Mouse (Mus musculus) embryonic facial prominence, embryonic 11.5 days (tissue): Measurements from ENCODE around the gene Skor1. TPM values are rescaled to one million over a fixed set of nuclear protein-coding genes. Genes with fewer than 3 reads are reported as not detected.

ENCODE experiments used
- ATAC-seq: fragments of 200-750 bp; cut with Nextera tagmentation; replicated peaks from 2 replicates; pipeline ENCODE4 v1.8.0; 2017; ENCODE audit warnings: low read depth; ENCODE audit not compliant: insufficient number of reproducible peaks, low FRiP score, low TSS enrichment
- DNase-seq: peaks from one replicate; pipeline ENCODE4 v3.0.0-alpha.2; 2015; ENCODE audit warnings: low spot score
- H3K27ac ChIP-seq: fragments of 300-500 bp; sonication (generic); replicated peaks from 2 replicates; pipeline ENCODE4 v1.5.1; 2014; ENCODE audit warnings: mild to moderate bottlenecking, low read depth, low read length, control low read depth
- H3K27me3 ChIP-seq: fragments of 300-500 bp; sonication (generic); 2 replicates; pipeline ENCODE4 v1.6.1; 2014; ENCODE audit warnings: mild to moderate bottlenecking, low read length, moderate library complexity, mixed read lengths; ENCODE audit not compliant: control insufficient read depth, insufficient read depth
- H3K36me3 ChIP-seq: fragments of 300-500 bp; sonication (generic); replicated peaks from 2 replicates; pipeline ENCODE4 v1.6.1; 2014; ENCODE audit warnings: low read depth, mild to moderate bottlenecking, low read length, moderate library complexity, mixed read lengths; ENCODE audit not compliant: control insufficient read depth, insufficient read depth
- H3K4me1 ChIP-seq: fragments of 300-500 bp; sonication (generic); 2 replicates; pipeline ENCODE4 v1.6.1; 2014; ENCODE audit warnings: low read length, mixed read lengths; ENCODE audit not compliant: control insufficient read depth, insufficient read depth
- H3K4me2 ChIP-seq: fragments of 300-500 bp; sonication (generic); 2 replicates; pipeline ENCODE4 v1.6.1; 2014; ENCODE audit warnings: low read depth, mild to moderate bottlenecking, control low read depth, low read length, moderate library complexity
- H3K4me3 ChIP-seq: fragments of 300-500 bp; sonication (generic); 2 replicates; pipeline ENCODE4 v1.5.1; 2014; ENCODE audit warnings: low read depth, low read length, control low read depth
- H3K9ac ChIP-seq: fragments of 300-500 bp; sonication (generic); replicated peaks from 2 replicates; pipeline ENCODE4 v1.6.1; 2014; ENCODE audit warnings: mild to moderate bottlenecking, control low read depth, low read length
- H3K9me3 ChIP-seq: fragments of 300-500 bp; sonication (generic); replicated peaks from 2 replicates; pipeline ENCODE4 v1.6.1; 2016; ENCODE audit warnings: mild to moderate bottlenecking, low read length, inconsistent platforms, mixed read lengths; ENCODE audit not compliant: control insufficient read depth
- WGBS: fragments of 180-500 bp; shearing (Covaris S2); extraction: QIAGEN DNeasy Blood & Tissue Kit; methylation state at CpG from one replicate; pipeline ENCODE4 v1.1.7; 2014; 5-methylcytosine and 5-hydroxymethylcytosine counted together
- polyA plus RNA-seq: library from polyadenylated mRNA; unstranded; fragments of >200 nt; fragmentation: Nextera tagmentation; extraction: Ambion mirVana; gene quantifications from 2 replicates; pipeline ENCODE4 v1.2.1, GENCODE M21; 2014

The Skor1 gene
- polyA plus RNA-seq, 1 experiment from 2014 or later: 0.17 TPM

DNA sequence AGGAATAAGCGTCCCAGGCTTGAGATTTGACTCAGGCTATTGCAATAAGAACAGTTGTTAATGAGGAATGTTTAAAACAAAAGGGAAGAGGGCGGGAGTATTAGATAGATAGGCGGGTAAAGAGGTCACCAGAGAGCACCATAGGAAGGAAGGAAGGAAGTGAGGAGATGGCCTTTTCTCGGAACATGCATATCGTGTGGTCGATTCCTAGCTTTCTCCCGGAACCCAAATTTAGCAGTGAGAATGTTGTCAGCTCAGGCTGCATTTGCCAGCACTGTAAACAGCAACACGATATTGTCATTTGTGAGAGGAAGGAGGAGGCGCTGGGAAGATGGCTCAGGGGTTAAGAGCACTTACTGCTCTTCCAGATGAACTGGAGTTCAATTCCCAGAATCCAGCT, 24.2 kb downstream of the Skor1 start:
- Histone ChIP-seq H3K9ac (no peak overlapping the region), H3K9me3 (no peaks in the 10 kb centered on the region), H3K27ac (no peak overlapping the region), H3K36me3 (no peaks in the 10 kb centered on the region), H3K4me2 (no peak overlapping the region), H3K27me3 (no peaks in the 10 kb centered on the region), H3K4me3 (no peak overlapping the region), H3K4me1 (no peaks in the 10 kb centered on the region)
- ATAC-seq (no peak), DNase-seq (no peak)
- WGBS: 46% methylated on average over 9 of the region's 9 CpGs

DNA sequence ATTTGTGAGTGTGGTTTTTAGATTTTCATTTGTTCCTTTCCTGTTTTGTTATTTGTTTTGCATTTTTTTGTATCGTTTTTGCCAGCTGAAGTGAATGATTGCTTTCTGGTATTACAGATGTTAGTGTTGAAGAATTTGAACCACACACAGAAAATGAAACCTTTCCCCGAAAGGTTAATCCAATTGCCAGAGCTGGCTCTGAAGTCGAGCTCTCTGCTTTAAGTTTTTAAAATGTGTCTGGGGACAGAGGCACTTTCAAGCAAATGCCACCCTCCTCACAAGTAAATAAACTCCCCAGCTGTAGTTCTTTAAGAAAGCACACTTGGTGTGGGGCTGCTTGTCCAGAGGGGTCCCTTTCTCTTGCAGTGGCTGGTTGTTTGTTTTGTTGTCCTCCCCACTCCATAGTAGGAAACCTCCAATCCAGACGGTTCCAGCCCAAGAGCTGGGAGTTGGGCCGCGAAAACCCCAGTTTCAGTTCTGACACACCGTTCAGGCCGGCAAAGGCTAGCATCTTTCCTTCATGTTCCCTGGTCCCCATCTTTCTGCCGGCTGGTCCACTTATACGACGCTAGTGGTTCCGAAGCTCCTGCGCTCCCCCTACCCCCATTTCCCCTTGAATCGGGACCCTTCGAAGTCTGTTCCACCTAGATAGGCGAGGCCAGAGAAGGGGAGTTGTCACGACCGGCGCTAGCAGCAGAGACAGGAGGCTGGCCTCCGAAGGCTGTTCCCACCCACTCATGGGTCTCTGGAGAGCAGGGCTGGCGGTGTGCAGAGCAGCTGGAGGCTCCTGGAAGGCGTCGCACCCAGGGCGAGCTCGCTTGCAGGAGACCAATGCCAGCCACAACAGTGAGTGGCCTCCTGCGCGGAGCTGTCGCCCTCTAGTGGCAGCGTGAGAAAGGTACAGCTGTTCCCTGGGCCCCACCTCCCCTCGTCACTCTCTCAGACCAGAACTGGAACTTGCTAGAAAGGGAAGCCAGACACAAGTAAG, 25.0 kb downstream of the Skor1 start:
- H3K27me3 ChIP-seq: no peaks in the 10 kb centered on the region
- H3K36me3 ChIP-seq: no peaks in the 10 kb centered on the region
- H3K9ac ChIP-seq: peak overlapping the region; percentile 53
- 5% methylated on average over 30 of the region's 30 CpGs for WGBS
- H3K9me3 ChIP-seq: no peaks in the 10 kb centered on the region
- ATAC-seq (peak; percentile 97), DNase-seq (peak; percentile 93)
- no peak overlapping the region for H3K27ac ChIP-seq
- H3K4me3 ChIP-seq: peak overlapping the region; percentile 23
- peak overlapping the region; percentile 50 for H3K4me2 ChIP-seq
- H3K4me1 ChIP-seq: no peaks in the 10 kb centered on the region

DNA sequence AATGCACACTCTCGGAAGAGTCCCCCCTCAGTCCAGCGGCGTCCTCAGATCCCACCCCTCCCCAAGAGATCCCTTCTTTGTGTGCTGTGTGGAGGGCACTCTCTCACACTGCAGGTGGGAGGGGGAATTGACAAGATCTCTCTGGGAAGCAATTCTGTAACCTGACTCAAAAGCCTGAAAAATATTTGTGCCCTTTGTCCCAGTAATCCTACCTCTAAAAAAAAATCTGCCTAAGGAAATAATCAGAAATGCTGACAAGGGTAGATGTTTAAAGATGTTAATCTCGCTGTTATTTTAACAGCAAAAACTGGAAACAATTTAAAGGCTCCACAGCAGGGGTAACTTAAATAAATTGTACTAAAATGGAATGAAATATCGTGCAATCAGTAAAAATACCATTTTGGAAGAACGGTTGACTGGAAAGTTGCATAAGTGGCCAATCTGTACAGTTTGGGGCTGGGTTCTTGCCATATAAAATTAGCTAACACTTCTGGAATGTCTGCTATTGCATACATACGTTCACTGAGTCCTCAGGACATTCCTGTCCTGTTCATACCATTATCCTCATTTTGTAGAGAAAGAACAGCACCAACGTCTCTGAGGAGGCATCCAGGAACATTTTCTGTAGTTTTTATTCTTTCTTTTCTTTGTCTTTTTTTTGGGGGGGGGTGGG, 26.5 kb downstream of the Skor1 start:
- Histone ChIP-seq H3K4me3 (no peak overlapping the region), H3K27me3 (no peaks in the 10 kb centered on the region), H3K4me2 (no peak overlapping the region), H3K9ac (no peak overlapping the region), H3K9me3 (no peaks in the 10 kb centered on the region), H3K4me1 (no peaks in the 10 kb centered on the region), H3K36me3 (no peaks in the 10 kb centered on the region), H3K27ac (no peak overlapping the region)
- WGBS: 40% methylated on average over 8 of the region's 8 CpGs
- DNase-seq (peak; percentile 40), ATAC-seq (no peak)

DNA sequence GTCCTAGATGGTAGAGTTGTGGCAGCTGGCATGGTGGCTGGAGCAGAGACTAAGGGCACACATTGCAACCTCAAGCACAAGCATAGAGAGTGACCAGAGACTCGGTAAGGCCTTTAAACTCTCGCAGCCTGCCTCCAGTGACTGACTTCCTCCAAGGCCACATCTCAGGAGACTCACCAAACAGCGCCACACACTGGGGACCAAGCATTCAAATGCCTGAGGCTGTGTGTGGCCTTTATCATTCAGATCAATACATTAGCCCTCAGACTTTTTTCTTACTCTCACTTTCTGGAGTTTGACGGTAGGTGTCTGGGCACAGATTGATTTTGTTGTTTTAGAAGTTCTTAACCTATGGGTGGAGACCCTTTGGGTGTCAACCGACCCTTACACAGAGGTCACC, 30.4 kb downstream of the Skor1 start:
- H3K4me3 ChIP-seq: no peak overlapping the region
- no peaks in the 10 kb centered on the region for H3K4me1 ChIP-seq
- H3K9ac ChIP-seq: no peak overlapping the region
- DNase-seq (no peak), ATAC-seq (no peak)
- no peaks in the 10 kb centered on the region for H3K9me3 ChIP-seq
- no peak overlapping the region for H3K4me2 ChIP-seq
- H3K27ac ChIP-seq: no peak overlapping the region
- H3K27me3 ChIP-seq: no peaks in the 10 kb centered on the region
- H3K36me3 ChIP-seq: no peaks in the 10 kb centered on the region
- WGBS: 66% methylated on average over 5 of the region's 5 CpGs

DNA sequence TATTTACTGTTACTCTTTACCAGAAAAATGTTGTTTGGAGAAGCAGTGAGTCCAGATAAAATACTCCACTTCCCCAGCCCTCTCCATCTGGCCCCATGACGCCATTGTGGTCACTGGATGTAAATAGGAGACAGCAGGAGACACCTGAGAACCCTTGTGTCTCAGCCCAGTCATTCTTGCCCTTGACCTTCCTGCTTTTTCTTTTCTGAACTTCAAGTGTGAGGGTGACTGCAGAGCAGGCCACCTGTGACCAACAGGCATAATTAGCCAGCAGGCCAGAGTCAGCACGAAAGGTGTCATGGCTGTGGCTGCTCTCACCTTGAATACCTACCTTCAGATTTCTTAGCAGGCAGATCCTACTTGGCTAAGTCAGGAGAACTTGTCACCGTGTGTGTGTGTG, 36.2 kb downstream of the Skor1 start:
- Histone ChIP-seq H3K27ac (no peak overlapping the region), H3K4me2 (no peak overlapping the region), H3K36me3 (no peaks in the 10 kb centered on the region), H3K4me3 (no peak overlapping the region), H3K9ac (no peak overlapping the region), H3K4me1 (no peaks in the 10 kb centered on the region; the same call in 1 of the 2 replicates), H3K27me3 (no peaks in the 10 kb centered on the region), H3K9me3 (no peaks in the 10 kb centered on the region)
- ATAC-seq (no peak), DNase-seq (no peak)
- WGBS: 68% methylated on average over 3 of the region's 3 CpGs

DNA sequence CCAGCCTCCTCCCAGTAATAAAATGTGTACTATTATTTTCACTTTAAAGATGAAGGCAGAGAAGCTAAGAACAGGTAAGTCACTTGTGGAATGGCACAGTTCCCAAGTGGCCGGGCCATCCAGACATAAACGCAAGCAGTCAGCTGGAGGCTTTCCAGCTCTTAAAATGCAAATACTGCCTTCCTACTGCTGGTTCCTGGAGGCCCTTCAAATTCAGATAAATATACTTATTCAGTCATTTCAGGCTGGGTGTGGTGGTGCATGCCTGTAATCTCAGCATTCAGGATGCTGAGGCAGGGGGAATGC, 39.0 kb downstream of the Skor1 start:
- ATAC-seq (no peak), DNase-seq (no peak)
- H3K27ac ChIP-seq: peak overlapping the region; percentile 83; the same call in 1 of the 2 replicates
- 43% methylated on average over 2 of the region's 2 CpGs for WGBS
- no peak overlapping the region for H3K9ac ChIP-seq
- H3K4me1 ChIP-seq: no peaks in the 10 kb centered on the region; the same call in 1 of the 2 replicates
- no peaks in the 10 kb centered on the region for H3K9me3 ChIP-seq
- H3K4me2 ChIP-seq: no peak overlapping the region
- H3K4me3 ChIP-seq: no peak overlapping the region
- H3K27me3 ChIP-seq: no peaks in the 10 kb centered on the region
- no peaks in the 10 kb centered on the region for H3K36me3 ChIP-seq

DNA sequence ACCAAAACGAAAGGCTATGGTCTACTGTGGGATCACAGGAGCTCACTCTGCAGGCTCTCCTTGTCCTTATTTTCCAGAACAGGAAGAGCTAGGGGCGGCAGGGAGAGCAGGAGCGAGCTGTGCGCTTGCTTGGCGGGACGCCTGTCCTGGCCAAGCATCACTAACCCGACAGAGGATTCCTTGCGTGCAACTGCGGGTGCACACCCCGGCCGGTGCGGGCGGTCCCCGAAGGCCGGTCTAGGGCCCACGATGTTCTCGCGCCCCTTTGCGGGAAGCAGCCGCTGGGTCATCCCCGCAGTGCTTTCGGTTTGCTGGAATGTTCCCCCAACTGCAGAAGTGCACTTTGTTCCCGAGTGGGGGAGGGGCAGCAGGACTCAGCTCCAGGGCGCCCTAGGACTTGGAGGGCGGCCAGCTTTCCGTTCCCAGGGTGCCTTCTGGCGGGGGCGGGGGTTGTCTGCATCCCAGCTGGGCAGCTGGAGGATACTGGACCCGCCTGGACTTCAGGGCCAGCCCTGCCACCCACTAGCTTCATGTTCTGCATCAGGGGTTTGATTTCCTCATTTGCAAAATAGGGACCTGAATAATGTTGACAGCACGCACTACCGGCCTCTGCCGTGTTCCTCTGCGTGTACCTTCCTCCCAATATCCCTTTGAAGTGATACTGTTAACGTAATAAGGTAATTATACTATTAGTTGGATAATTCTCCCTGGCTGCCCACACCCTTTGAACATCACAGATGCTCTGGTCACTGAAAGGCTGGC, 39.6 kb downstream of the Skor1 start:
- H3K27ac ChIP-seq: peak overlapping the region; percentile 83
- H3K4me3 ChIP-seq: peak overlapping the region; percentile 42
- no peaks in the 10 kb centered on the region for H3K27me3 ChIP-seq
- 1% methylated on average over 34 of the region's 34 CpGs for WGBS
- no peaks in the 10 kb centered on the region; the same call in 1 of the 2 replicates for H3K4me1 ChIP-seq
- peak overlapping the region; percentile 79 for H3K4me2 ChIP-seq
- H3K9me3 ChIP-seq: no peaks in the 10 kb centered on the region
- DNase-seq (peak; percentile 85), ATAC-seq (peak; percentile 52)
- H3K9ac ChIP-seq: peak overlapping the region; percentile 90
- H3K36me3 ChIP-seq: no peaks in the 10 kb centered on the region
